In genomic region chr1:119894936-119895335, GRCm38 (mm10) we compare ENCODE assay signal across 8 mouse cellular contexts. TPM values are rescaled to one million over a fixed set of nuclear protein-coding genes. Genes with fewer than 3 reads are reported as not detected.
A peak's percentile ranks its signal among the peaks of the same experiment; 100 is the strongest.
DNase-seq lines count a peak whose midpoint lies in the region; ATAC-seq and TF ChIP-seq lines count a peak whose summit lies in the region.

No protein-coding gene starts in this region.

- no peaks in the 10 kb centered on the region for H3K79me2 ChIP-seq in MEL (ENCODE audit: control insufficient read depth, insufficient read depth, low read length, poor library complexity)

- H3K4me1 ChIP-seq in MEL (ENCODE audit: control insufficient read depth in 1 of 2, insufficient read depth in 2 of 2, low read length in 2 of 2), result no peaks in the 10 kb centered on the region; a peak in 1 of 4 replicates
- no peaks in the 10 kb centered on the region for H3K4me1 ChIP-seq in bone marrow, adult 2 months (ENCODE audit: control insufficient read depth, insufficient read depth, low read length)

- no peaks in the 10 kb centered on the region for H3K27me3 ChIP-seq in MEL (ENCODE audit: control insufficient read depth in 1 of 2, insufficient read depth in 2 of 2, low read length in 2 of 2)

- H3K27ac ChIP-seq in MEL (ENCODE audit: control insufficient read depth, low read depth, low read length), result no peak overlapping the region
- H3K27ac ChIP-seq in bone marrow, adult 2 months (ENCODE audit: control insufficient read depth, insufficient read depth, low read depth, low read length, poor library complexity), result no peak overlapping the region

- H3K9me3 ChIP-seq in MEL (replicated peaks; ENCODE audit: insufficient read depth, low read length), result no peaks in the 10 kb centered on the region

- peak; percentile 79 for TF ChIP-seq RAD21 in MEL (IDR thresholded peaks at IDR 0.05; ENCODE audit: low read depth, low read length)

- WGBS in bone marrow, adult 2 months, result 43% methylated on average over 6 of the region's 6 CpGs

- DNase-seq in MEL (ENCODE audit: low read depth, low spot score), result peak; percentile 72
- DNase-seq in heart, postnatal 36 days, result peak; percentile 56 to 73
- DNase-seq in layer of hippocampus, adult 18-20 months (ENCODE audit: low spot score in 2 of 2), result peak; percentile 28 to 58
- DNase-seq in lung, postnatal 36 days, result peak; percentile 78
- DNase-seq in right cerebral cortex, postnatal 10 days (ENCODE audit: low spot score in 2 of 2), result peak; percentile 73 to 74
- peak; percentile 46 for DNase-seq in yolk sac, embryonic 10.5 days (ENCODE audit: low spot score)

- no peak for TF ChIP-seq POLR2A in MEL (IDR thresholded peaks at IDR 0.05; ENCODE audit: control insufficient read depth in 1 of 2, insufficient read depth in 1 of 2, low read depth in 1 of 2, low read length in 2 of 2, poor library complexity in 1 of 2)
- no peak for TF ChIP-seq POLR2A in bone marrow, adult 2 months (IDR thresholded peaks at IDR 0.05; ENCODE audit: borderline replicate concordance, control insufficient read depth, low read depth, low read length)

- H3K36me3 ChIP-seq in MEL (ENCODE audit: control insufficient read depth in 1 of 2, insufficient read depth in 2 of 2, low read length in 2 of 2), result no peaks in the 10 kb centered on the region

- TF ChIP-seq CTCF in MEL (IDR thresholded peaks at IDR 0.05 in 2 of 3, conservative IDR thresholded peaks at IDR 0.05 in 1 of 3; ENCODE audit: control insufficient read depth in 1 of 3, insufficient read depth in 1 of 3, low read depth in 2 of 3, low read length in 3 of 3, poor library complexity in 1 of 3, severe bottlenecking in 1 of 3), result peak; percentile 89 to 98 (median 93)
- peak; percentile 83 for TF ChIP-seq CTCF in bone marrow, adult 2 months (IDR thresholded peaks at IDR 0.05; ENCODE audit: control insufficient read depth, insufficient read depth, low read length)

- H3K9ac ChIP-seq in MEL (ENCODE audit: control insufficient read depth, low read depth, low read length, poor library complexity, severe bottlenecking), result no peak overlapping the region

- no peak overlapping the region for H3K4me3 ChIP-seq in MEL (ENCODE audit: control insufficient read depth in 1 of 2, insufficient read depth in 1 of 2, low read depth in 2 of 2, low read length in 2 of 2)
- H3K4me3 ChIP-seq in bone marrow, adult 2 months (replicated peaks; ENCODE audit: control insufficient read depth, low read depth, low read length), result no peak overlapping the region

- intact Hi-C loops in heart, postnatal 36 days (cut with DNase I), result loop anchor here (1.0 kb wide), 1 partner anchor 75 kb away; no protein-coding TSS in a partner anchor

- TF ChIP-seq EP300 in MEL (IDR thresholded peaks at IDR 0.05; ENCODE audit: low read depth in 1 of 2, low read length in 2 of 2), result no peak

- peak; percentile 78 for ATAC-seq in erythroblast, adult 5-6 weeks (replicated peaks; ENCODE audit: low FRiP score, poor library complexity, severe bottlenecking)

TF ChIP-seq in MEL, 35 proteins besides CTCF, POLR2A, EP300 and RAD21:
- TF ChIP-seq SMC3 (IDR thresholded peaks at IDR 0.05; ENCODE audit: low read depth, low read length), result peak; percentile 91
- TF ChIP-seq ZC3H11A (IDR thresholded peaks at IDR 0.05; ENCODE audit: low read depth, low read length), result peak; percentile 74
- TF ChIP-seq ELF1 (IDR thresholded peaks at IDR 0.05; ENCODE audit: low read depth, low read length), result 0 out of 2 replicates have a peak, but pooled peaks have one; percentile 13
- TF ChIP-seq MAZ (IDR thresholded peaks at IDR 0.05; ENCODE audit: low read depth, low read length), result no peak
- 0 out of 2 replicates have a peak, but pooled peaks have one; percentile 22 for TF ChIP-seq ZNF384 (IDR thresholded peaks at IDR 0.05; ENCODE audit: low read depth, low read length)

RNA-seq across cellular contexts. Expression of gene Tmem177, which starts 18.1 kb away (rescaled TPM):
- 6.0 and 6.2 TPM in 2 replicates for total RNA-seq in MEL (2012; rRNA removed)
- 1 to 10 TPM in 1 of 2 experiments, not detected in 1; 7.5 TPM for polyA plus RNA-seq in MEL (2012; ENCODE audit: insufficient read depth in 1 of 2, insufficient read length in 2 of 2, low read depth in 1 of 2, low replicate concordance in 2 of 2, missing spikeins in 1 of 2)
- 2.5 and 3.0 TPM in 2 replicates for polyA plus RNA-seq in bone marrow, adult 2 months (2011; ENCODE audit: insufficient read depth, insufficient read length, low replicate concordance, missing spikeins)
- 1.5 and 1.9 TPM in 2 replicates for total RNA-seq in erythroblast, adult 5-6 weeks (2015; ENCODE audit: low replicate concordance)
- 1.7 and 2.9 TPM in 2 replicates for total RNA-seq in erythroblast, adult 5-6 weeks (2017; ENCODE audit: low replicate concordance)
- total RNA-seq in heart, postnatal 36 days (2021), result 1 to 10 TPM; 9.6 to 10.0 TPM
- 1 to 10 TPM; 7.9 to 8.0 TPM for total RNA-seq in layer of hippocampus, adult 18-20 months (2021)

RNA-seq across cellular contexts. Expression of gene Ptpn4, which starts 57.5 kb away (rescaled TPM):
- 8.7 and 9.5 TPM in 2 replicates for total RNA-seq in MEL (2012; rRNA removed)
- polyA plus RNA-seq in MEL (2012; ENCODE audit: insufficient read depth in 1 of 2, insufficient read length in 2 of 2, low read depth in 1 of 2, low replicate concordance in 2 of 2, missing spikeins in 1 of 2), result 100 to 1,000 TPM in 1 of 2 experiments, 1 to 10 TPM in 1; 6.2 to 527 TPM
- polyA plus RNA-seq in bone marrow, adult 2 months (2011; ENCODE audit: insufficient read depth, insufficient read length, low replicate concordance, missing spikeins), result 0.66 and 1.3 TPM in 2 replicates
- 6.7 and 14.2 TPM in 2 replicates for total RNA-seq in erythroblast, adult 5-6 weeks (2015; ENCODE audit: low replicate concordance)
- total RNA-seq in erythroblast, adult 5-6 weeks (2017; ENCODE audit: low replicate concordance), result 7.2 and 9.5 TPM in 2 replicates
- total RNA-seq in heart, postnatal 36 days (2021), result 10 to 100 TPM; 30.6 to 31.2 TPM
- 10 to 100 TPM; 56.9 to 61.0 TPM for total RNA-seq in layer of hippocampus, adult 18-20 months (2021)
